Mouse (Mus musculus) forebrain, embryonic 12.5 days (tissue): ENCODE data around the gene Prex1. TPM values are rescaled to one million over a fixed set of nuclear protein-coding genes. Genes with fewer than 3 reads are reported as not detected.

Source experiments
- ATAC-seq: fragments of 200-750 bp; cut with Nextera tagmentation; 2 replicates; pipeline ENCODE4 v1.8.0; 2017; ENCODE audit warnings: moderate TSS enrichment; ENCODE audit not compliant: low FRiP score
- H3K27ac ChIP-seq: fragments of 300-500 bp; sonication (generic); 2 replicates; pipeline ENCODE4 v1.5.1; 2016; ENCODE audit warnings: mild to moderate bottlenecking
- H3K27me3 ChIP-seq: fragments of 300-500 bp; sonication (generic); 2 replicates; pipeline ENCODE4 v1.6.1; 2016; ENCODE audit warnings: mild to moderate bottlenecking
- H3K36me3 ChIP-seq: fragments of 300-500 bp; sonication (generic); replicated peaks from 2 replicates; pipeline ENCODE4 v1.6.1; 2016; ENCODE audit warnings: mild to moderate bottlenecking
- H3K4me1 ChIP-seq: fragments of 300-500 bp; sonication (generic); 2 replicates; pipeline ENCODE4 v1.6.1; 2016
- H3K4me2 ChIP-seq: fragments of 300-500 bp; sonication (generic); 2 replicates; pipeline ENCODE4 v1.6.1; 2016; ENCODE audit warnings: mild to moderate bottlenecking, moderate library complexity
- H3K4me3 ChIP-seq: fragments of 300-500 bp; sonication (generic); replicated peaks from 2 replicates; pipeline ENCODE4 v1.5.1; 2016; ENCODE audit warnings: mild to moderate bottlenecking
- H3K9ac ChIP-seq: fragments of 300-500 bp; sonication (generic); 2 replicates; pipeline ENCODE4 v1.6.1; 2016; ENCODE audit warnings: mild to moderate bottlenecking
- H3K9me3 ChIP-seq: fragments of 300-500 bp; sonication (generic); 2 replicates; pipeline ENCODE4 v1.6.1; 2016
- WGBS: fragments of 180-500 bp; shearing (Covaris S2); methylation state at CpG from one replicate; pipeline ENCODE4 v1.1.7; 2016; 5-methylcytosine and 5-hydroxymethylcytosine counted together
- polyA plus RNA-seq: library from polyadenylated mRNA; unstranded; fragments of >200 nt; fragmentation: Nextera tagmentation; extraction: Ambion mirVana; gene quantifications from 2 replicates; pipeline ENCODE4 v1.2.1, GENCODE M21; 2016

Prex1 gene
- polyA plus RNA-seq, 1 experiment from 2014 or later = 29.9 TPM

DNA sequence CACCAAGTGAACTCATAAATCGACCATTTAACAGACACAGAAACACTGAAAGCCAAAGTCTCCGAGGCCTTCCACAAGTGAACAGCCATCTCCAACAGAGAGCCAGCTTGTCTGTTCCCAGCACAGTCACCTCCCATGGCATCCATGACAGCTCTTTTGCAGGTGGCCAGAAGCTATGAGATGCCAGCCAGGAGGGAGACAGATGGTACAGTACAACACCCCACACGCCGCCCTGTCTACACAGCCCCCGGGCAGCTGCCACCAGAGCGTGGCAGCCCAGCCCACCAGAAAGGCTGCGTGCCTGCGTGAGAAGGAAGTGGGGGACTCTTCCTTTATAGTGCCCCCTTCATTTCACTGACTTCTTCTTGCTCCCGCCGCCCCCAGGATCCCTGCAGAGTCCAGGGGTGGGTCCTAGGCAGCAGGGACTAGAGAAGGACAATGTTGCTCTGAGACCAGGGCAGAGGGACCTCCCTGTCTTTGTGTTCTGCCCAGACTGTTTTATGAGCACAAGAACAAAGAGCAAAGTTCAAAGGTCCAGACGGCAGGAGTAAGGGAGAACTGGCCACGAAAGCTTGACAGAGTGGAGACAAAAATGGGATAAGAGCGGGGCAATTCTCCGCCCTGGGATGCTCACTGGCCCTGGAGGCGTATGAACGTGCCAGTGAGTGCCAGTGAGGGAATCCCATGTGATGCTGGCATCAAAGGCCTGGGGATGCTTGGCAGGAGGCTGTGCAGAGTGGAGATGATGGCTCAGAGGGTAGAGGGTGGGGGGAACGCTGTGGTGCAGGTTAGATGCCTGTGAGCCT lies 76.6 kb downstream of the Prex1 start:
- H3K27ac ChIP-seq = no peak overlapping the region
- no peaks in the 10 kb centered on the region for H3K27me3 ChIP-seq
- peaks cover 12% of the 10 kb centered on the region; the same call in 1 of the 2 replicates for H3K36me3 ChIP-seq
- peaks cover 10% of the 10 kb centered on the region for H3K4me1 ChIP-seq
- no peak overlapping the region for H3K9ac ChIP-seq
- WGBS = 65% methylated on average over 17 of the region's 17 CpGs
- H3K4me3 ChIP-seq = no peak overlapping the region
- ATAC-seq = peak; percentile 75; the same call in 1 of the 2 replicates
- no peaks in the 10 kb centered on the region for H3K9me3 ChIP-seq
- no peak overlapping the region for H3K4me2 ChIP-seq

DNA sequence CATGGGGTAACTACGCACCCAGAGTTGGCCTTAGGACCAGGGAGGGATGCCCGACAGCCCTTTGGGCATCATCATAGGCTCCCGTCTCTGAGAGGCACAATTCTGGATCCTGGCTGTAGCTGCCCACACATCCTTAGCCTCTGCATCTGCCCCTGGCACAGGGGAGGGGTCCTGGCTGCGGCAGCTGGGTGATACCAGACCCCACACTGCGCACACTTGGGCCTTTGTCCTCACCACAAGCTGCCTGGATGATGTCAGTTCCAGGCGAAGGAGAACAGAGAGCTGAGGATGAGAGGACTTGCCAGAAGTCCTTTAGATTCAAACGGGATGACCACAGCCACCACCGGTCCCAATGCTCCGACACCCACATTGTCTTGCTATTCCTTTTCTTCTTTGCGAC lies 78.1 kb downstream of the Prex1 start:
- 94% methylated on average over 10 of the region's 10 CpGs for WGBS
- H3K27ac ChIP-seq = no peak overlapping the region

DNA sequence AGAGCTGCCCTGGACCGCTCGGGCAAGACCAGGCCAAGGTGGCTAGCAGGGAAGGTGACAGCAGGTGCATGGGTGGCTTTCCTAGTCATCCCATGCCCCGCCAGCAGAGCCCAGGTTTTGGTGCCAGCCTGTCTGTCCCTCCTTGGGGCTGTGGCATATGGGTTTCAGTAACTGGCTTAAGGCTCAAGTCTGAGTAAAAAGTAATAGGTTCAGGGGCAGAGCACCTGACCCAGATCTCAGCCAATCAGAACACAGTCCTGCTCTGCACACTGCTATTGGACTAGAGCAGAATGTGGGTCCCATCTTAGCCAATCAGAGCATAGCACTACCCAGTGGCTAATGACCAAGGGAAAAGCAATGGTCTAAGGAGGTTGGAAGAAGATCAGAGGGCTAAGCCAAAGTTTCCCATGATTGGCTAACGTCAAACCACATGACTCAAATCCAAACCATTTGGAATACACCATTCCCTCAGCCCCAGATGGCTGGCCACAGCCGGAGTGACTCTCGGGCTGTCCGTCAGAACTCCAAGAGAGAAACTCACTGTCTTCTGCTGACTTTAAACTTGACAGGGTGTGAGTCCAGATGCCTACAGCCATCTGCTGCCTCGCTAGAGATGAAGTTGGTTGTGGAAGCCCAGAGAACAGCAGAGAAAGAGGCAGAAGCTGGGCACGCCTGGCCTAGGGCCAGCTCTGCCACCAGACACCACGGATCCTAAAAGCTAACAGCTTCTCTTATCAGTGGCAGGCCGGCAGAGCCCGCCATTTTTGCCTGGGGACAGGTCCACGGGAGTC lies 80.9 kb downstream of the Prex1 start:
- H3K4me2 ChIP-seq = no peak overlapping the region
- no peaks in the 10 kb centered on the region for H3K9me3 ChIP-seq
- H3K36me3 ChIP-seq = 0 out of 2 replicates have a peak, but pooled peaks cover 4% of the 10 kb centered on the region
- H3K27ac ChIP-seq = no peak overlapping the region
- no peak for ATAC-seq
- peaks cover 18% of the 10 kb centered on the region for H3K4me1 ChIP-seq
- no peak overlapping the region for H3K9ac ChIP-seq
- WGBS = 87% methylated on average over 13 of the region's 13 CpGs
- no peaks in the 10 kb centered on the region for H3K27me3 ChIP-seq
- H3K4me3 ChIP-seq = no peak overlapping the region

More for the DNA sequence above, 78.1 kb downstream of the Prex1 start:
- Histone ChIP-seq H3K9me3 (no peaks in the 10 kb centered on the region), H3K9ac (no peak overlapping the region), H3K27me3 (no peaks in the 10 kb centered on the region), H3K4me1 (peaks cover 10% of the 10 kb centered on the region), H3K36me3 (peaks cover 6% of the 10 kb centered on the region; the same call in 1 of the 2 replicates), H3K4me3 (no peak overlapping the region), H3K4me2 (no peak overlapping the region)
- ATAC-seq = no peak

DNA sequence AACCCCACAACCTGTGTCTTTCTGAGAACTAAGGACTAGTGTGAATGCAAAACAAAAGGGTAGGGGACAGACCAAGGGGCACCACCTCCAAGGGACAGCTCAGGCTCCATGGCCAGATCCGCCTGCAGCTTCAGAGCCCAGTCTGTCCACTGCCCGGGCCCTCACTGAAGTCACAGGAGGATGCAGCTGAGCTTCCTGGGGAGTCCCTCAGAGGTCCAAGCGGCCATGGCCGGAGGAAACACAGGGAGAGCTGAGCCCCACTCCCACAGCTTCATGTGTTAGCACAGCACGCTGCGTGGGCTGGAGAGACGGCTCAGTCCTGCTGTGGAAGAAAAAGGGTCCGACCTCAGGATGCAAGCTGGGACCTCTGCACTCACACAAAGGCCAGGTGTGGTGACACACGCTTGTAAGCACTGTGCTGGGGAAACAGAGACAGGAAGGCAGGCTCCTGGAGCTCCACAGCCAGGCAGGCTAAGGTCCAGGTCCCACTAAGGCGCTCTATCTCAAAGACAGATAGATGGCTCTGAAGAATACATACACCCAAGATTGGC lies 81.9 kb downstream of the Prex1 start:
- WGBS = 85% methylated on average over 10 of the region's 10 CpGs

DNA sequence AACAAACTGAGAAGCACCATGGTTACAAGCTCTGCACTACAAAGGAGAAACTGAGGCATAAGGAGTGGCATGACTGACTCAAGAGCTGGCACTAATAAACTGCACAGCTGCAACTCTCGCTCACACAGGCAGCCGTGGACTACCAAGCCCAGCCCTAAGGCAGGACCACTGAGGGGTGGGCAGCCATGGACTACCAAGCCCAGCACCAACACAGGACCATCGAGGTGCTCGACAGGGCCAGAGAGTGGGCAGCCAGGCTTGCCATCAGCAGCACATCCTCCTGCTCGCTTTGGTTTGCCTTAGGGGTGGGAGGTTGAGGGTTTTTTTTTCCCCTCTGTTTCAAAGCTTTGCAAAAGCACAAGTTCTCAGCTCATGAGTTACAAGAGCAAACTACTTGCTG lies 82.4 kb downstream of the Prex1 start:
- ATAC-seq = no peak
- 92% methylated on average over 5 of the region's 5 CpGs for WGBS
- Histone ChIP-seq H3K9me3 (no peaks in the 10 kb centered on the region), H3K4me2 (no peak overlapping the region), H3K36me3 (0 out of 2 replicates have a peak, but pooled peaks cover 9% of the 10 kb centered on the region), H3K27ac (no peak overlapping the region), H3K27me3 (no peaks in the 10 kb centered on the region), H3K4me1 (peaks cover 8% of the 10 kb centered on the region), H3K4me3 (no peak overlapping the region), H3K9ac (no peak overlapping the region)

More for the DNA sequence above, 81.9 kb downstream of the Prex1 start:
- Histone ChIP-seq H3K4me1 (peaks cover 8% of the 10 kb centered on the region), H3K9ac (no peak overlapping the region), H3K9me3 (no peaks in the 10 kb centered on the region), H3K36me3 (0 out of 2 replicates have a peak, but pooled peaks cover 9% of the 10 kb centered on the region), H3K27me3 (no peaks in the 10 kb centered on the region), H3K27ac (no peak overlapping the region), H3K4me3 (no peak overlapping the region), H3K4me2 (no peak overlapping the region)
- ATAC-seq = no peak

DNA sequence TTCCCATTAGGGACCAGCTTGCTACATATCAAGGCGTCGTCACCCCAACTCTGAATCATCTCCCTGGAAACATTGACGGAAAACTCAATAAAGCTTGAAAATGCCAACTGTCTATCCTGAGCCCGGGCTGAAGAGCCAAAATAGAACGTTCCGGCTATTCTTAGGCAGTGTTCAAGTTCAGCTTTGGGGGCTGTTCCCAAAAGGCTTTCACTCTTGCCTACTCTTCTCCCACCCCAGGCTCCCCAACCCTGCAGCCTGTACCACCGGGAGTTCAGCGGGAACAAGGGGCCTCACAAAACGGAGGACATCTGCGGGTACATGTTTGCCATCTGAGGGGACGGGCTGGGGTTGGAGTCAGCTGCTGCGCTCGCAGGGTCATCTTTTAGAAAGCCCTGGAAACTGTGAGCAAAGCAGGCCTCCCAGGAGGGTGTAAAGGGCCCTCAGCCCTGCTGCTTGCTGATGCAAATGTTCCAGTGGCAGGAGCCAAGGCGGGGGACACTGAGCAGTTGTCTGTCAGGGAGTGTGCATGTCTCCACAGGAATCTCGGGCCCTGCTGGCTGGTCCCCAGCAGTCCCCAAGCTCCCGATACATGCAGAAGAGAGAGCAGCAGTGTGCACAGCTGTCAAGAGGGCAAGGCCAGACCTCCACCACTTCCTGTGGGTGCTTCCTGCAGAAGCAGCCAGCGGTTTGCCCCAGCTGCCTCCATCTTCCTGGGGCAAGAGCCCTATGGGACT lies 83.5 kb downstream of the Prex1 start:
- Histone ChIP-seq H3K4me2 (no peak overlapping the region), H3K9me3 (no peaks in the 10 kb centered on the region), H3K4me1 (peaks cover 8% of the 10 kb centered on the region), H3K4me3 (no peak overlapping the region), H3K9ac (no peak overlapping the region), H3K27ac (no peak overlapping the region), H3K36me3 (0 out of 2 replicates have a peak, but pooled peaks cover 9% of the 10 kb centered on the region), H3K27me3 (no peaks in the 10 kb centered on the region)
- WGBS = 92% methylated on average over 17 of the region's 17 CpGs
- no peak for ATAC-seq

DNA sequence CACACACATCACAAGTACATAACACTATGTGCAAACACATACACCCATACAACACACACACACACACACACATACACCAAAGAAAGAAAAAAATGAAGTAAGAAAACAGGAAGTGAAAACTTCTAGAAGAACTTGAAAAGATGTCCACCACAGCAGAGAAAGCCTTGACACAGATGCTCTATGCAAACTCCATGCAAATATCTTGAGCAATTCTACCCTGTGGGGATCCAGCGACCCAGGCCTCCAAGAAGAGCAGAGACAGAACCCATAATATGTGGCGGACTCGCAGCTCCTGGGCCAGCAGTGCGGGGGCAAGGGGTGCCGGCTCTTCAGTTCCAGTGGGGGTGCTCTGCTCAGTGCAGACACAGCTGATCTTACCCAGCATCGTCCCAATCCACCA lies 86.1 kb downstream of the Prex1 start:
- WGBS = 96% methylated on average over 6 of the region's 6 CpGs
- no peaks in the 10 kb centered on the region for H3K9me3 ChIP-seq
- no peaks in the 10 kb centered on the region for H3K27me3 ChIP-seq
- H3K27ac ChIP-seq = no peak overlapping the region
- H3K4me1 ChIP-seq = peaks cover 20% of the 10 kb centered on the region
- 0 out of 2 replicates have a peak, but pooled peaks cover 9% of the 10 kb centered on the region for H3K36me3 ChIP-seq
- H3K9ac ChIP-seq = no peak overlapping the region
- H3K4me3 ChIP-seq = no peak overlapping the region
- no peak for ATAC-seq
- no peak overlapping the region for H3K4me2 ChIP-seq

DNA sequence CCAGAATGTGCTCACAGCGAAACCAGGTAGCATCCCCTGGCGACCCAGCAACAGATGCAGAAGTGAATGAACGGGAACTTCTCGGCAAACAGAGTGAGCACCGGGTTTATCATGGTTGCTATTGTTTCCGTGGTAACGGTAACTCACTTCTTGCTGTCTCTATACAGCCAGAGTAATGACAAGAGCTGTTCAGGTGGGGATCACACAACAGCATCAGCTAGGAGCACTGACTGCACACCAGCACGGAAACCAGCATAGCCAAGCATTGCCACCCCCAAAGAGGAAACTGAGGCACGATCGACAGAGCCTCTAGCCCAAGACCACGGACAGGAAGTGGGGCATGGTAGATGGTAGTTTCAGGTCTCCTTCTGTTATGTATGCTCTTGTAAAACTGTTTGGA lies 88.4 kb downstream of the Prex1 start:
- Histone ChIP-seq H3K4me1 (peaks cover 25% of the 10 kb centered on the region), H3K36me3 (0 out of 2 replicates have a peak, but pooled peaks cover 8% of the 10 kb centered on the region), H3K27me3 (no peaks in the 10 kb centered on the region), H3K4me3 (no peak overlapping the region), H3K9ac (no peak overlapping the region), H3K4me2 (no peak overlapping the region), H3K27ac (no peak overlapping the region), H3K9me3 (no peaks in the 10 kb centered on the region)
- 83% methylated on average over 11 of the region's 11 CpGs for WGBS
- no peak for ATAC-seq

DNA sequence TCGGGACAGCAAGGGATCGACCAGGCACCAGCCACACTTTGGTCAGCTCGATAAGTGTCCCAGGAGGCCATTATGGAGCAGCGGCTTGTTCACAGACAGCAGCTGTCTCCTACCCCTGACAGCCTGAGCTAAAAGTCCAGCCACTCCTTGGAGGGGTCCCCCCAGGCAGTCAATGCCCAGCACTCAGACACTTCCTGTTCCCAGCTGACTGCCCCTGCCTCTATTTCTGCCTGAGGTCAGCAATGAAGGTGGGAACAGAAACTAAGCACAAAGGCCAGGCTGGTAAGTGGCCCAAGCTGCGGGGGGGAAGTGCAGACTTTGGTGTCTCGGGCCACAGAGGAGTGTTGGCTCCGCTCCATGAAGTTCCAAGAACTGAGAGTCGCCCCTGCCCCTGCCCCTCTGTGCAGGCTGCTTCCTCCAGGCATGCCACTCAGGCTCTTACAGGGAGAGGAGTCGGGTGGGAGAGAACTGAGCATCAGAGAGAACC lies 90.5 kb downstream of the Prex1 start:
- Histone ChIP-seq H3K27ac (peak overlapping the region; percentile 63; the same call in 1 of the 2 replicates), H3K4me3 (no peak overlapping the region), H3K4me2 (no peak overlapping the region), H3K27me3 (no peaks in the 10 kb centered on the region), H3K9ac (no peak overlapping the region), H3K36me3 (peaks cover 15% of the 10 kb centered on the region), H3K4me1 (peaks cover 17% of the 10 kb centered on the region), H3K9me3 (no peaks in the 10 kb centered on the region)
- ATAC-seq = no peak
- 52% methylated on average over 9 of the region's 9 CpGs for WGBS

DNA sequence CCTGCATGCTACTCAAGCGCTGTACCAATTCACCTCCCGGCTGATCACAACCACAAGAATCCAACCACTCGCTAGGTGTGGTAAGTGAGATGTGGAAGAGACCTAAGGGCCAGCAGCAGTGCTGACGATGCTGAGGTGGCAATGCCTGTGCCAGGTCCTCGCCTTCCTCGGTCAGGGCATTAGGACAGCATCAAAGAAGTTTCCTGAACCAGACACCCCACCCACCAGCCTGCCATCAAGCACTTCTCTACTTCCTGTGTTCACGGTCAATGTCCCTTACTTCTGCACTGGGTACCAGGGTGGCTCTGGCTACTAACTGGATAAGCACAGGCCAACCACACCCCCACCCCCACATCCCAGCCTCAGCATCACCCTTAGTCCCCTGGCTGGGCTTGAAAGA lies 91.0 kb downstream of the Prex1 start:
- no peak for ATAC-seq
- no peaks in the 10 kb centered on the region for H3K27me3 ChIP-seq
- 90% methylated on average over 7 of the region's 7 CpGs for WGBS
- no peaks in the 10 kb centered on the region for H3K9me3 ChIP-seq
- H3K4me1 ChIP-seq = peaks cover 17% of the 10 kb centered on the region
- H3K27ac ChIP-seq = no peak overlapping the region
- H3K4me2 ChIP-seq = no peak overlapping the region
- H3K4me3 ChIP-seq = no peak overlapping the region
- peaks cover 17% of the 10 kb centered on the region for H3K36me3 ChIP-seq
- H3K9ac ChIP-seq = no peak overlapping the region

DNA sequence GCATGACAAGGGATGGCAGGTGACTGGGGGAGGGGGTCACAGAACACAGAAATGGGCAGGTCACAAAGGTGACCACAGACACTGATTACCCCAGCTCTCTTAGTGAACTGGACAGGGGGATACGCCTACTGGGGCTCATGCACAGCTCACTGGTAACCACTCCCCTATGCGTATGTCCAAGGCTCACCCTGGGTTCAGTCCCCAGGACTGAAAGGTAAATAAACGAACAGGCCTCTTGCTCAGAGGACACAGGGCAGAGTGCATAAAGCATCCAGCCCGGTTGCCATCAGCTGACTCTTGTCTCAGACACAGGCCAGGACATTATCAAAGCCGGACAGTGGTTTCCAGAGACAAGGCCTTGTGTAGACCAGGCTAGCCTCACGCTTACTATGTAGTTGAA lies 91.6 kb downstream of the Prex1 start:
- Histone ChIP-seq H3K9me3 (no peaks in the 10 kb centered on the region), H3K4me1 (peaks cover 17% of the 10 kb centered on the region), H3K9ac (0 out of 2 replicates have a peak overlapping the region, but pooled peaks have one; percentile 7), H3K4me3 (no peak overlapping the region), H3K27ac (no peak overlapping the region), H3K36me3 (peaks cover 15% of the 10 kb centered on the region), H3K27me3 (no peaks in the 10 kb centered on the region), H3K4me2 (no peak overlapping the region)
- WGBS = 89% methylated on average over 6 of the region's 6 CpGs
- no peak for ATAC-seq
